Mouse (Mus musculus): ENCODE data around the gene Klf16. TPM values are rescaled to one million over a fixed set of nuclear protein-coding genes. Genes with fewer than 3 reads are reported as not detected.

Gene Klf16
- total RNA-seq, 2 experiments from 2014 or later, result 4.5 to 4.7 TPM

DNA sequence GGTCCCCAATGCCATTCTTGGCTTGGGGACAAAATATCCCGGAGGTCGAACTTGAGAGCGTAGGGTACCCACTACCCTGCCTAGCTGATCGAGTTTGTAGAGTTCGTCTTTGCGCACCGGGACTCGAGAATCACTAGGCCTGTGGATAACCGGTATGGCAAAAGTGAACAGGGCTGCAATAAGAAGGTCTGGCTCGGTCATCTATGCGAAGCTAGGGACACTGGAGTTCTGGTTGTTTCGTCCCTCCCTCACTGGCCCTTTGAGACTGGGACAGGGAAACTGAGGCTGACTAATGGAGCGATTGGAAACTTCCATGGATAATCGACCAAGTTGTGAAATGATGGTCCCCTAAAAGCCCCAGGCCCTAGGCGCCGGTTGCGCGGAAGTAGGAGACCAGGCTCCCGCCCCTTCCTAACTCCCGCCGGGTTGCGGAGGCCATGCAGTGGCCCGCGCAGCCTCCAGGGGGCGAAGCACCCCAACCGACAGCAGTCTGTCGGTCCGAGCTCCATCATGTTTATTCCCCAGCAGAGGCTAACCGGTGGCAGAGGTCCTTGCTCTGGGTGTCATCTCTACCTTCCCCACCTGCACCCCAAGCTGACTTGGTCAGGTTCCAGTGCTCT, 1.1 kb upstream of the Klf16 start:
- peak; percentile 89 to 90 for DNase-seq
- intact Hi-C loops (cut with DNase I), result loop anchor here (2.0 kb wide), 2 partner anchors 25 to 33 kb away; partner anchors contain the start of genes Adat3 and Scamp4

DNA sequence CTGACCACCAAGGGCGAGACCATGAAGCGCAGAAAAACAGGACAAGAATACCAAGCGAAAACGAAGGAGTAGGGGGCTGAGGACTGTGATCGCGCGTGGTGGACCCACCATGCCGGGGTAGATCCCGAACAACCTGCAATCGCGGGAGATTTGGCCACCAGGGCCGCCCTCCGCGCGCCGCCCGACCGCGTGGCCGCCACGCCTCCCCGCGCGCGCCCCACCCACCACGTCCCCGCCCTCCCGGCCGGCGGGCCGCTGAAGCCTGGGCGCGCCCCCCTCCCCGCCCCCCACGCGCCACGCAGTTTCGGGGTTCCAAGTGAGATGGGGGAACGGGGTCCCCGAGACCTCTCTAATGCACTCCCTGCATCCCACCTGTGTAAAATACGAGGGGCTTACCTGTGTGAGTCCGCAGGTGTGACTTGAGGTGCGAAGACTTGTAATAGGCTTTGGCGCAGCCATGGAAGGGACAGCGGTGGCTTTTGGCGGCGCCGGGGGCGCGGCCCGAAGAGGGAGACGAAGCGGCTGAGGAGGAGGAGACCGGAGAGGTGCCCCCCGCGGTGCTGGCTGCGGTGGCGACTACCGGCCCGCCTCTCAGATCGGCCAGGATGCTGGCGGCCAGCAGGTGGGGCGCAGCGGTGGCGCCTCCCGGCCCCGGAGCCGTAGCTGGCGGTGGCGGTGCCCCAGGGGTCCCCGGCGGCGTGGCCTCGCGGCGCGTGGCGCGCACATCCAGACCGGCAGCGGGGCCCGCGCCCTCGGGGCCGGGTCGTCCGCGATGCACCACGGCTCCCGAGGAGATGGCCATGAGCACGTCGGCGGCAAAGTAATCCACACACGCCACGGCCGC, 548 bp downstream of the Klf16 start:
- intact Hi-C loops (cut with DNase I), result no loop called here
- DNase-seq, result peak; percentile 63 to 64

DNA sequence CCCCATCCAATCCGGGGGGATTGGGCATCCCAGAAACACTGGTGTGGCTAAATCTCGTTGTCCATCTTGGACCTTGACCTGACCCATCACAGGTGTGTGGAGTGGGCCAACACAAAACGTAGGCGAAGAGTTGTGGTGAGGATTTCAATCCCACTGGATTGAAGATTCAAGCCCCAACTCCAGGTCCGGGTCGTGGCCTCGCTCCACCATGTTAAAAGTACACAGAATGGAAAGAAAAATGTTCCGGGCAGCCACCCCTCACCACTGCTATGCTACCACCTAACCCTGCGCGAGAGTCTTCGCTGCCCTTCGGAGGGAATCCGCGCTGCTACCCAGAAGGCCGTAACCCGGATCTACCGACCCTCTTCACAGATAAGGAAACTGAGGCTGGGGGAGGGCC, 1.2 kb downstream of the Klf16 start:
- intact Hi-C loops (cut with DNase I), result no loop called here
- DNase-seq, result no peak

DNA sequence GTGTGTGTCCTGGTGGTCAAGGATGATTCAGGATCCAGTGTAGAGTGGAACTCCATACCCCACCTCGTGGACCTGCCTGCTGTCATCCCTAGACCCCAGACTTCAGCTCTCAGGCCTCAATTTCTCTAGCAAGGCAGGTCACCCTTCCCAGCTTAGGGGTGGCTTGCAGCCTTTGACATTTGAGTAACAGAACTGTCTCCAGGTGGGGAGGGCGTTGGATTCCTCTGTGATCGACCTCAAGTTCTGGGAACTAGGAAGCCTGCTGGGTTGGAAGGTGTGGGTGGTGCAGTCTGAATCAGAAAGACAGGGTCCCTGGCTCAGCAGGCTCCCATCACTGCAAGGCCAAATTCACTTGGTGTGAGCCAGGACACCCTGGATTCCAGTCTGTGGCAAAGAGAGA, 2.2 kb downstream of the Klf16 start:
- intact Hi-C loops (cut with DNase I), result no loop called here

DNA sequence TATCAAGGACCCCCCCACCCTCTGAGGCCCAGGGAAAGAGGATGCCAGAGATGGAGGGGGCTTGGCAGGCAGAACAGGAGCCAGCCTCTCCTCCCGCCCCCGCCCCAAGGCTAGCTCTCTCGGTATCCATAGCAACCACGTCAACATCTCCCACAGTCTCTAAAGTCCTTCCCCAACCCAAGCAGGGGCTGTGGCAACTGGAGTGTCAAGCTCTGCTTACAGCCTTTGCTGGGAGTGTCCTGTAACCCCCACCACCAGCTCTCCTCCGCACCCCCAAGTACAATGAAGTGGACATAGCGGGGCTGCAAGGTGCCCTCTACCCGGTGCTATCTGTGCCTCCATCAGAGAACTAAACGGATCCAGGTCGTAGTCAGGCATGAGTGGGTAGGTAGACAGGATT, 3.2 kb downstream of the Klf16 start:
- intact Hi-C loops (cut with DNase I), result no loop called here
- DNase-seq, result no peak

More for the DNA sequence above, 2.2 kb downstream of the Klf16 start:
- DNase-seq, result no peak

DNA sequence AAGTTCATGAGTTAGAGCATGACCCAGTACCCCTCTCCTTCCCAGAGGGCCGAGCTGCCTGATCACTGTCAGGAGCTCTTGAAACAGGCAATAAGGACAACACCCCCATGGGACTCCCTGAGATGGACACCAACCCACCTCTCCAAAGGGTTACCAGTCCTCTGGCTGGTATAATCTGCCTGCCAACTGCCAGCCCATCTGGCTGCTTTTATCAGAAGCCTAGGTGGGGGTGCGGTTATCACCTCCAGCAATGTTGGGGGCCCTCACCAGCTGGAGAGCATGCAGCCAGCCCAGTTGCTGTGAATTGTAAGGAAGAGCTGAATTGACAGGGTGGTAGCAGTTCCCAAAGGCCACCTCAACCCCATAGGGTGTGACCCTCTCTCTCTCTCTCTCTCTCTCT, 4.6 kb downstream of the Klf16 start:
- intact Hi-C loops (cut with DNase I), result no loop called here
- no peak for DNase-seq

DNA sequence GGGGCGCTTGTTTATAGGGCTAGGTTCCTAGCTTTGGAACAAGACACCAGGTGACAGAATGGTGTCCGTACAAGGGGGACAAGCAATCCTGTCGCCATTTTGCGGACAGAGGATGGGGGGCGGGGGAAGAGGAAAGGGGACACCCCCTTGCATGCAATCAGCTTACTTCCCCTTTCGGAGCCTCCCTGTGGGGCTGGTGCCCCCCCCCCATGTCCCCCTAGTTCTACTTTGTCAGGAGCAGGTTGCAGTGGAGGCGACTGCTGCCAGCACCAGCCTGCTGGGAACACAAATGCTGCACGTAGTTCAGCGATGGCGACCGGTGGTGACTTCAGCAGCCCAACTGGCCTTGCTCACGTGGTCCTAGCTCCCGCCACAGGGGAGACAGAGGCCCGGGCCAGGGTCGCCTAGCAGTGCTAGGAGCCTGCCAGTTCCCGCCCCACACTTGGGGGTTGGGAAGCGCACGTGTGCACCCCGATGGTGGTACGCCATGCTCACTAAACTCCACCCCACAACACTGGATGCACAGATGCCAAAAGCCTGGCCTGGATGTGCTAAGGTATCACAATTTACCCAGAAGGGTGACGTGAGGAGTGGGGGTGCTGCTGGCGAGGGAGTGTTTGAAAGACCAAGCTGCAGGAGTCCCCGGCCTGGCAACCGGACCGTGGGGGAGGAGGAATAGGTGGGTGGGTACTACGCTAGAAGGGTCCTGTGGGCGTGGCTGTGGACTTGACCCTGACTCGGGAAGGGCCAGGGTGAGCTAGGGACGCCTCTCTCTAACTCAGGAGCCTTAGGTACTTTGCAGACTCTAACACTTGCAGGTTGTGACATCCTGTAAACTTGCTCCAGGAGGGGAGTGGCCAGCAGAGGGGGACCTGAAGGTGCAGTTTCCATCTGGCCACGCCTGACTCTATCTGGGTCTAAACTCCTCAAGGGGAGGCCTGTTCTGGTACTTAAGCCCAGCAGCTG, 6.0 kb downstream of the Klf16 start:
- intact Hi-C loops (cut with DNase I), result no loop called here
- DNase-seq, result no peak

DNA sequence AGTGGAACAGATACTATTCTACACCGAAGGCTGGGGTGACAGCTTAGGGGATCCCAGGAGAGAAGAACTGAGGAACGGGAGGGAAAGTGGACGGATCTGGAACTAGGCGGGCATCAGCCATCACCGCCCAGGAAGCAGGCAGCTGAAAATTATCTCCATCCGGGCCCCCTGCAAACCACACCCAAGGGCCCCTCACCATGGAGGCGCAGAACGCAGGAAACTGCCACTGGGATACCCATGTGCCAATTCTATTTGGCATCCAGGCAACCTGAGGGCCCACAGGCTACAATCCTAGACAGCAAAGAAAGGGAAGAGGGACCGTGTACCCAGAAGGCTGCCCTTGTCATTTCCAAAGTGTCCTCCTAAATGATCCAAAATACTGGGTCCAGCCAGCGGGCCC, 6.7 kb downstream of the Klf16 start:
- intact Hi-C loops (cut with DNase I), result no loop called here
- DNase-seq, result no peak

DNA sequence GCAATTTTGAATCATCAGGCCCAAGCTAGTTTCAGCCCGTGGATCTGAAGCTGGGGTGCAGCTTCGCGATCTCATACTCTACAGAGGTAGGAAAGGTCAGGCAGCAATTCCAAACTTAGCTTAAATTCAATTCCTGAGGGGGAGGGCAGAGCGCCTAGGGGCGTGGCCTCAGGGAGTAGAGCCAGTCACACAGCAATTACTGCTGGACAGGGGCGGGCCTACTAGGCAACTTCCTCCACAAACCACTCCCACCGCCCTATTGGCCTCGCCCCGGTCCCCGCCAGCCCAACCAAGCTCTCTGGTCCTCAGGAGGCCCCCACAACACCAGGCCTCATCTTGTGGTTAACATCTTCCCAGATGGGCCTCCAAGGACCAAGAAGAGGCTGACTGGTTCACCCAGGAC, 7.5 kb downstream of the Klf16 start:
- intact Hi-C loops (cut with DNase I), result no loop called here
- peak; percentile 48 to 71 for DNase-seq

DNA sequence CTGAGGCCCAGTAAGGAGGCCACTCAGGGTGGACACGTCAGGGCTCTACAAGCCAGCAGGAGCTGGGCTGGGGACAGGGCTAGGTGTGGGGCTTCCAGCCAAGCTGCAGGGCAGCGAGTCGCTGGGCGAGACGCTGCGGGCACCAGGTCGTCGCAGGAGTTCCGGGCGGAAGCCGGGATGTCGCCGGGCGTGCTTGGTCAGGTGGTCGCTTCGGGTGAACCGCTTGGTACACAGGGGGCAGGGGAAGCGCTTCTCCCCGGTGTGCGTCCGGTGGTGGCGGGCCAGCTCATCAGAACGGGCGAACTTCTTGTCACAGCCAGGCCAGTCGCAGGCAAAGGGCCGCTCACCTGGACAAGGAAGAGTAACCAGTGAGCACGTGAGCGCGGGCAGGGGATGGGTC, 8.2 kb downstream of the Klf16 start:
- intact Hi-C loops (cut with DNase I), result no loop called here
- DNase-seq, result no peak

DNA sequence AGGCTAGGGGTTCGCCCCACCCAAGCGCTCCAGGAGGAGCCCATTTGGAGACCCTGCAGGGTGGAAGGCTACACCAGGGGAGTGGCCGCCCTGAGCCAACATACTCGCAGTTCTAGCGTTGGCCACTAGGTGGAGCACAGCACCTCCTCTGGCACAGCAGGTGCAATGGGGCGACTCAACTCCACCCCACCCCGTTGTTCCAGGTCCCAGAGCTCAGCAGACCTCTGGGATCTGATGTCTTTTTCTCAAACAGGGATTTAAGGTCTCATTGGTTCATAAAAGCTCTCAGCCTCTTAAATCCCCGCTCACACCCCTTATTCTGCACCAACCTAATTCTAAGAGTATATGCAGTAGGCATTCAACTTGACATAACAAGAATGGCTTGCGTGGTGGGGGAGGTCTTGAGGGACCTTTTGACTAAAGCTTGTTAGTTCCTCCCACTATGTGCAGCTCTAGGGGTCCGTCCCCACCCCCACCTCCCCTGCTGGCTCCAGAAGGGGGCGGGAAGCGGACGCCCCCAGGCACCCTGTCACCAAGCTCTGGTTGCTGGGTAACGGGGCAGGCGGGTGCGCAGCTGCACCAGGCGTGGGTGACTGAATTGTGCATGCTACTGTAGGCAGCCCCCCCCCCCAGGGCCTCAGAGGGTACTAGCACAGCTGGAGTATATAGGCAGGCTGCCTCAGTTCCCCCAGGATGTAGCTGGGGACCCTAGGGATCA, 10.6 kb downstream of the Klf16 start:
- intact Hi-C loops (cut with DNase I), result loop anchor here (1.0 kb wide), 1 partner anchor 122 kb away; no protein-coding TSS in a partner anchor

DNA sequence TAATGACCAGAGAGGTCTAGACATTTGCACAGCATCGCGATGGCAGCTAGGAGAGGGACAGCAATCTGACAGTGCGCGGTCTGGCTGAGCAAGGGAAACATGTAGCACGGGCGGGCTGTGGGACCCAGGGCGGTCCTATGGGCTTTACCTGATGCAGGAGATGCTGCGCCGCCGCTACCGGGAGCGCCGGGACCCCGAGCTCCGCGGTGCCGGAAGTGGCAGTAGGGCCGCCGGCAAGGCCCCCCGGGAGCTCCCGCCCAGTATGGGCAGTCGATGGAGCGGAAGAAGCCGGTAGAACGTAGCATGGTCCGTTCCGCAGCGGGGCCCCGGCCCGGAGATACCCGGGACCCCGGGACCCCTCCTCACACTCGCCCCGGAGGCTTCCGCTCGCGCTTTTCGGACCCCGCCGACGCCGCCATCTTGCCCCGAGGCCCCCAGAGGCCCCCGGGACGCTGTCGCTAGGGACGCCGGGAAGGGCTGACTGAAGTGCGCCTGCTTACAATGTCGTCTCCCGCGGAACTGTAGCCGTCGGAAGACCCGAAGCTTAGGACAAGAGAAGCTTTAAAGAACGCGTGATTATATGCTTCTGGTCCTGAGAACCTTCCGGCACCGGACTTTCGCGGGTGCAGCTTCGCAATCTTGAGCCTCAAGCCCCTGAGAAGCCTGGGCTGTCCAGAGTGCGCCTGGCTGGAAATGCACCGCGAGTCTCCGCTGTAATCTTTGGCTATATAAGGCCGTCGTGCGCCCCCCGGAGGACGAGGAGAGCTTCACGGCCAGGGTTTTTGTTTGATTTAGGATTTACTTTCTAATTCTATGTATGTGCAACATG, 15.8 kb downstream of the Klf16 start, which contains the start of gene Rexo1:
Gene Rexo1, minus strand, starts transcription at position 445 of the 829 bp plus-strand sequence.
- intact Hi-C loops (cut with DNase I), result loop anchor here (2.0 kb wide), 1 partner anchor 115 kb away; no protein-coding TSS in a partner anchor
- DNase-seq, result peak; percentile 93

More for the DNA sequence above, 10.6 kb downstream of the Klf16 start:
- DNase-seq, result peak; percentile 86 to 93

DNA sequence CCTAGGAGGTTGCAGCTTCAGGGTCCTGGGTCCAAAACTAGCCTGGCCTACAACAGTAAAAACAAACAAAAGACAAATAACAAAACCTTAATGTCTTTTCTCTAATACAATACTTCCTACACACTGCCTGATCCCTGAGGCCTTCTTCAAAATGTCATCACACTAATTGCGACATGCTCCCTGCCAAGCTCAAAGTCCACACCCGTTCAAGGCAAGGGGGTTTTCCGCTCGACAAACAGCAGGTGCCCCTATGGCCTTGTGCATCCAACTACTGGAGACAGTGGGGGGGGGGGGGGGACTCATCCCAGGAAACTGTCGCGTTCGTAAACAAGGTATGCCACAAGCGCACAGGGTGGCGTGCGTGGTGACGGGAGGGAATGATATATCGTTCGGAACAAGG, 16.5 kb downstream of the Klf16 start:
- intact Hi-C loops (cut with DNase I), result loop anchor here (2.0 kb wide), 1 partner anchor 114 kb away; no protein-coding TSS in a partner anchor
- DNase-seq, result no peak

DNA sequence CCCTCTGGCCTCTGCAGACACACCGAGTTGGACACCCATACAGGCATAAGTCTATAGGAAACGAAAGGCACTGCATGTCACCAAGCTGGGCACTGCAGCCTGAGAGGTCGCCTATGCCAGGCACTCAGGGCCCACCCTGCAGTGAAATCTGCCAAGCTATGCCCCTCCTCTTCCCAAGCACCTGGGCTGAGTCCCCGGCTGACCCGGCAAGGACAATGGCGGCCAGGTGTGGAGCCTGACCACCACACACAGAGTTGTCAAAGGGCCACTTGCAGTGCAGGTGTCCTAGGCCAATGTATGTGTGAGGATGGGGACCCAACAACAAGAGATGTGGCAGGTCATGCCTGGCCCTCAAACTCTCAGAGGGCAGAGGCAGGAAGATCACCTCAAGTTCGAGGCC, 17.7 kb downstream of the Klf16 start:
- no peak for DNase-seq
- intact Hi-C loops (cut with DNase I), result loop anchor here (10.0 kb wide), 1 partner anchor 185 kb away; no protein-coding TSS in a partner anchor

DNA sequence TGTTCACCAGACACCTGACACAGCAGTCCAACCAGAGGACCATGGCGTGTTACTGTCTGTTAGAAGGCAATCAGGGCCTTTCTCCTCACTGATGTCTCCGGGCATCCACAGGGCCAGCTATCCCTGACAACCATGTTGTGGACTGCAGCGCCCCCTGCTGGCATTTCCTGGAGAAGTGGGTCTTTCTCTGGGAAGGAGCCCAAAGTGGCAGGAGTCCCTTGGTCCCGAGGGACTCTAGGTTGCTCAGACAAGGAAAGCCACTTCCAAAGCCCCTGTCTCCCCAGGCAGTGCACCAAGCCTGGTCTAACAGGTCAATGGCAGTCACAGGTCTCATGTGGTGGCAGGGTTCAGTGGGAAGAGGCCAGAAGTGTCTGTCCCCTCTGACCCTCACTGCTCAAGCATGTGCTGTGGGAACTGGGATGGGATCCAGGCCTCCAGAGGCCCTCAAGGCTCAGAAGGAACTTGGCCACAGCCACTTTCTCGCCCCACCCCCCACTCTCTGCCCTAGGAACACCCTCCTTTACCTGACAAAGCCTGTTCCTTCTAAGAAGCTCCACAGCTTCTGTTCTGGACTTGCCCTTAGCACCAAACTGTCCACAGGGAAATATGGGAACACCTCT, 19.7 kb downstream of the Klf16 start:
- intact Hi-C loops (cut with DNase I), result loop anchor here (2.0 to 10.0 kb wide), 2 partner anchors 49 to 183 kb away; no protein-coding TSS in a partner anchor

DNA sequence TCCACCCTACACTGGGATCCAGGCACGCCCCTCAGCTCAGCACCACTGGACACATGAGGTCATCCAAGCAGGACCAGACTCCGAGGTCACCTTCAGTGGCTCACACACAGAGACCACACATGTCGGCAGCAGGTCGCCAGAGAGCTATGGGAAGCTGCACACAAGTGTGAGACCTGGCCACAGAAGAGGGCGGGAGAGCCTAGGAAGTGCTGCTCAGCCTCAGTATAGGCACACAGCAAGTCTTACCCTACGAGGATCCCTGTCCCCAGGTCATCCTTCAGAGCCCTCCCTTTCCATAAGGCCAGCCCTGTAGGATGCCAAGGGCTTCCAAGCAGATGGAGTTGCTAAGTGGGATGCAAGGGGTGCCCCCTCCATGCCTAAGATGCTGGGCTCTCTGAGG, 23.1 kb downstream of the Klf16 start:
- intact Hi-C loops (cut with DNase I), result loop anchor here (10.0 kb wide), 1 partner anchor 179 kb away; no protein-coding TSS in a partner anchor

More for the DNA sequence above, 19.7 kb downstream of the Klf16 start:
- peak; percentile 75 to 87 for DNase-seq

DNA sequence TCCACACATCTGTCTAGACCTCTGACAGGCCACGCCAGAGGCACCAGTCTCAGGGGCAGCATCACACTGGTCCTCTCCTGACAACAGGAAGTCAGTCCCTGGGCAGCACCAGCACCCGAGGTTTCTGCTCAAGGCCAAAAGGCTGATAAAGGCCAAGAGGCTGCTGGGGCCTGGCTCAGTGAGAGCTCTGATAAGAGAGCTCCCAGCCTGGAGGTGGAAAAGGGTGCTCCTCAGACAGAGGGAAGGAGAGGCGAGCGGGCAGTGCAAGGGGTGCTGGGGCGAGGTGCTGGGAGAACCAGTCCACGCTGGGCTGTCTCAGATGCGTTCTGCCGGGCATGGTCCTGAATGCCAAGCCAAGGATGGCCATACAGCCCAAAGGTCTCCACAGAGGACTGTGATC, 23.5 kb downstream of the Klf16 start:
- DNase-seq, result no peak
- intact Hi-C loops (cut with DNase I), result loop anchor here (10.0 kb wide), 1 partner anchor 179 kb away; no protein-coding TSS in a partner anchor

More for the DNA sequence above, 23.1 kb downstream of the Klf16 start:
- DNase-seq, result no peak

DNA sequence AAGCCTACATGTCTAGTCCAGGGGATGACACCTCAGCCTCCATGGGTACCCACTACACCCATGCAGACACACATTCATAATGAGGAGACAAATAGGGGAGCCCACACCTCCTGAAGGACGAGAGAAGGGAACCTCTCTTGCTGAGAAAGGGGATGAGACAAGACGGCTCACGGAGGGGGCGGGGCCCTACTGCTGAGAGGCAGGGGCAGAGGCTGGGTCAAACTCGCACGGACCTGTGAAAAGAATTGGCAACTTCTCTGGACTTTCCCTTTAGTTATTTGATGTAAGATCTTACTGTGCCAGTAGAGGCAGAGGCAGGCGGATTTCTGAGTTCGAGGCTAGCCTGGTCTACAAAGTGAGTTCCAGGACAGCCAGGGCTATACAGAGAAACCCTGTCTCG, 24.8 kb downstream of the Klf16 start:
- intact Hi-C loops (cut with DNase I), result loop anchor here (10.0 kb wide), 1 partner anchor 178 kb away; no protein-coding TSS in a partner anchor
- DNase-seq, result no peak

Data from heart, postnatal 14 days (tissue).